Mouse (Mus musculus) limb, embryonic 15.5 days (tissue): ENCODE results near the gene Ctla2b. TPM values are rescaled to one million over a fixed set of nuclear protein-coding genes. Genes with fewer than 3 reads are reported as not detected.
"Not testable (repeated sequence)": the region's sequence is repeated elsewhere in the genome, so short reads cannot be mapped to it uniquely, and the experiment has no call there.

Experiments used
- ATAC-seq: fragments of 200-750 bp; cut with Nextera tagmentation; 2 replicates; pipeline ENCODE4 v1.8.0; 2017; ENCODE audit warnings: low read depth, moderate TSS enrichment; ENCODE audit not compliant: insufficient number of reproducible peaks, low FRiP score, low TSS enrichment
- H3K27ac ChIP-seq: fragments of 300-500 bp; sonication (generic); 2 replicates; pipeline ENCODE4 v1.5.1; 2015; ENCODE audit warnings: moderate library complexity, mild to moderate bottlenecking, inconsistent platforms
- H3K27me3 ChIP-seq: fragments of 300-500 bp; sonication (generic); 2 replicates; pipeline ENCODE4 v1.6.1; 2015; ENCODE audit warnings: inconsistent platforms
- H3K36me3 ChIP-seq: fragments of 300-500 bp; sonication (generic); 2 replicates; pipeline ENCODE4 v1.6.1; 2015; ENCODE audit warnings: inconsistent platforms
- H3K4me1 ChIP-seq: fragments of 300-500 bp; sonication (generic); 2 replicates; pipeline ENCODE4 v1.6.1; 2015; ENCODE audit warnings: inconsistent platforms
- H3K4me2 ChIP-seq: fragments of 300-500 bp; sonication (generic); 2 replicates; pipeline ENCODE4 v1.6.1; 2015; ENCODE audit warnings: mild to moderate bottlenecking, inconsistent platforms
- H3K4me3 ChIP-seq: fragments of 300-500 bp; sonication (generic); 2 replicates; pipeline ENCODE4 v1.5.1; 2015; ENCODE audit warnings: mild to moderate bottlenecking, inconsistent platforms
- H3K9ac ChIP-seq: fragments of 300-500 bp; sonication (generic); 2 replicates; pipeline ENCODE4 v1.6.1; 2015; ENCODE audit warnings: inconsistent platforms
- H3K9me3 ChIP-seq: fragments of 300-500 bp; sonication (generic); 2 replicates; pipeline ENCODE4 v1.6.1; 2016; ENCODE audit warnings: inconsistent platforms
- WGBS: fragments of 180-500 bp; shearing (Covaris S2); methylation state at CpG from one replicate; pipeline ENCODE4 v1.1.7; 2015; 5-methylcytosine and 5-hydroxymethylcytosine counted together
- polyA plus RNA-seq: library from polyadenylated mRNA; unstranded; fragments of >200 nt; fragmentation: Nextera tagmentation; extraction: Ambion mirVana; gene quantifications from 2 replicates; pipeline ENCODE4 v1.2.1, GENCODE M21; 2015

The Ctla2b gene
- 4.1 and 5.5 TPM in 2 replicates for polyA plus RNA-seq

GRCm38 (mm10) chr13:60897328-60897727, at the start of gene Ctla2b:
TSS of gene Ctla2b (minus strand) at chr13:60897447.
- no peak for ATAC-seq
- Histone ChIP-seq H3K4me1 (no peaks in the 10 kb centered on the region), H3K9me3 (no peaks in the 10 kb centered on the region), H3K9ac (no peak within 1 kb of the TSS), H3K36me3 (no peaks in the 10 kb centered on the region), H3K27ac (no peak within 1 kb of the TSS), H3K4me2 (no peak within 1 kb of the TSS), H3K27me3 (no peaks in the 10 kb centered on the region), H3K4me3 (no peak within 1 kb of the TSS)
- 52% methylated on average over 3 of the region's 3 CpGs for WGBS

GRCm38 (mm10) chr13:60941884-60942283, 44.6 kb upstream of the Ctla2b start, which contains the start of gene Tpbpa:
TSS of gene Tpbpa (minus strand) at chr13:60941984.
- H3K4me1 ChIP-seq, H3K27me3 ChIP-seq, H3K4me2 ChIP-seq, H3K9me3 ChIP-seq, ATAC-seq, H3K36me3 ChIP-seq, H3K4me3 ChIP-seq, H3K27ac ChIP-seq, H3K9ac ChIP-seq: not testable (repeated sequence)
- 76% methylated on average over 3 of the region's 3 CpGs for WGBS

GRCm38 (mm10) chr13:60936500-60936901, 39.3 kb upstream of the Ctla2b start, which contains the start of the genes Gm49391 and Ctla2a:
TSS of gene Gm49391 (minus strand) at chr13:60936571.
TSS of gene Ctla2a (minus strand) at chr13:60936625.
- H3K4me1 ChIP-seq = no peaks in the 10 kb centered on the region
- H3K36me3 ChIP-seq = no peaks in the 10 kb centered on the region
- H3K4me2 ChIP-seq = no peak within 1 kb of the TSS
- 51% methylated on average over 5 of the region's 5 CpGs for WGBS
- no peaks in the 10 kb centered on the region for H3K27me3 ChIP-seq
- no peak within 1 kb of the TSS for H3K4me3 ChIP-seq
- no peak within 1 kb of the TSS for H3K9ac ChIP-seq
- no peak within 1 kb of the TSS for H3K27ac ChIP-seq
- H3K9me3 ChIP-seq = no peaks in the 10 kb centered on the region
- peak; percentile 52; the same call in 1 of the 2 replicates for ATAC-seq

GRCm38 (mm10) chr13:60935490-60935889, 38.2 kb upstream of the Ctla2b start, which contains the start of gene Gm49393:
TSS of gene Gm49393 (minus strand) at chr13:60935590.
- H3K9ac ChIP-seq, ATAC-seq, H3K4me1 ChIP-seq, H3K27me3 ChIP-seq, H3K27ac ChIP-seq, H3K9me3 ChIP-seq, H3K36me3 ChIP-seq, H3K4me3 ChIP-seq, H3K4me2 ChIP-seq: not testable (repeated sequence)
- 63% methylated on average over 2 of the region's 2 CpGs for WGBS

- not testable (repeated sequence) for H3K27ac ChIP-seq, ATAC-seq, H3K4me1 ChIP-seq, H3K9ac ChIP-seq, H3K4me2 ChIP-seq, H3K9me3 ChIP-seq, H3K4me3 ChIP-seq, H3K27me3 ChIP-seq, H3K36me3 ChIP-seq
- WGBS = 91% methylated on average over 2 of the region's 2 CpGs
These were observed 7.5 kb upstream of the Ctla2b start, which contains the start of gene Tpbpb for GRCm38 (mm10) chr13:60904780-60905179. TSS of gene Tpbpb (minus strand) at chr13:60904880.

- H3K9ac ChIP-seq, H3K27me3 ChIP-seq, H3K9me3 ChIP-seq, H3K4me2 ChIP-seq, ATAC-seq, H3K36me3 ChIP-seq, H3K4me3 ChIP-seq, H3K4me1 ChIP-seq, H3K27ac ChIP-seq: not testable (repeated sequence)
- WGBS = 83% methylated on average over 8 of the region's 8 CpGs
These were observed 453 bp downstream of the Ctla2b start, which contains the start of gene Gm49392 for GRCm38 (mm10) chr13:60896794-60897193. TSS of gene Gm49392 (minus strand) at chr13:60896894.

GRCm38 (mm10) chr13:60895406-60896160, 1.7 kb downstream of the Ctla2b start:
- Histone ChIP-seq H3K4me3 (no peak overlapping the region), H3K9ac (no peak overlapping the region), H3K4me1 (no peaks in the 10 kb centered on the region), H3K27ac (no peak overlapping the region), H3K27me3 (no peaks in the 10 kb centered on the region), H3K4me2 (no peak overlapping the region), H3K9me3 (no peaks in the 10 kb centered on the region), H3K36me3 (no peaks in the 10 kb centered on the region)
- ATAC-seq = no peak

GRCm38 (mm10) chr13:60892301-60892700, 4.9 kb downstream of the Ctla2b start:
- ATAC-seq = no peak
- Histone ChIP-seq H3K4me2 (no peak overlapping the region), H3K27me3 (no peaks in the 10 kb centered on the region), H3K9me3 (no peaks in the 10 kb centered on the region), H3K4me3 (no peak overlapping the region), H3K36me3 (no peaks in the 10 kb centered on the region), H3K4me1 (no peaks in the 10 kb centered on the region), H3K9ac (no peak overlapping the region), H3K27ac (no peak overlapping the region)
- 68% methylated on average over 1 of the region's 1 CpGs for WGBS

GRCm38 (mm10) chr13:60864281-60864680, 33.0 kb downstream of the Ctla2b start, which contains the start of gene 4930486L24Rik:
TSS of gene 4930486L24Rik (minus strand) at chr13:60864475.
- WGBS = 76% methylated on average over 1 of the region's 1 CpGs
- Histone ChIP-seq H3K27ac (no peak within 1 kb of the TSS), H3K4me1 (no peaks in the 10 kb centered on the region), H3K9ac (no peak within 1 kb of the TSS), H3K36me3 (no peaks in the 10 kb centered on the region), H3K9me3 (no peaks in the 10 kb centered on the region), H3K4me3 (no peak within 1 kb of the TSS), H3K4me2 (no peak within 1 kb of the TSS), H3K27me3 (no peaks in the 10 kb centered on the region)
- no peak for ATAC-seq

- H3K9me3 ChIP-seq = no peaks in the 10 kb centered on the region
- no peaks in the 10 kb centered on the region for H3K36me3 ChIP-seq
- no peaks in the 10 kb centered on the region for H3K27me3 ChIP-seq
- WGBS = 82% methylated on average over 4 of the region's 4 CpGs
- H3K9ac ChIP-seq = no peak overlapping the region
- no peaks in the 10 kb centered on the region for H3K4me1 ChIP-seq
- ATAC-seq = no peak
- no peak overlapping the region for H3K4me3 ChIP-seq
- no peak overlapping the region for H3K27ac ChIP-seq
- no peak overlapping the region for H3K4me2 ChIP-seq
These were observed 48.8 kb downstream of the Ctla2b start for GRCm38 (mm10) chr13:60848241-60849120.
